In the genomic region with DNA sequence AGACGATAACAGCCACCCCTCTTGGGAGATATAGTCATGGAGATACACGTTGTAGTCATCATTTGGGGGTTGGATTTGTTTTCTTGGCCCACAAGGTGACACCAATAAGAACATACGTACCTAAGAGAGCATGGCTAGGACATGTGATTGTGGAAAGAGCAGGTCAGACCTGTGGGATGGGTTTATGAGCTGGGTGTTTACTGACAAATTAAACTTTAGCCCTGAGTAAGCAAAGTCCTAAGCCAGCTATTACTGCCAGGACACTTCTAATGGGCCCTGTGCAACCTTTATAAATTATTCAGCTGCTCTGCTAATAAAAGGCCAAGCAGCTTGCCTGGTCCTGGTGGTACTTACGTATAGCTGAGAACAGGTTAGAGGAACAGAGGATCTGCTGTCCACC, we compare ENCODE assay signal across 28 mouse cellular contexts.
A peak's percentile ranks its signal among the peaks of the same experiment; 100 is the strongest.
DNase-seq lines count a peak whose midpoint lies in the region; ATAC-seq and TF ChIP-seq lines count a peak whose summit lies in the region.
"Had no signal": no experiment of that assay in that cellular context is flagged by ENCODE, and none has a peak within 500 bp of the region (broad histone marks: within the 10 kb centered on the region; RNA-seq: fewer than 3 reads in every experiment).

No protein-coding gene starts in this region.

- no peak for ATAC-seq in kidney, embryonic 16.5 days (ENCODE audit: low FRiP score, low TSS enrichment)
- no peak for ATAC-seq in liver, embryonic 12.5 days
- ATAC-seq in intestine, embryonic 14.5 days (replicated peaks; ENCODE audit: low FRiP score, low TSS enrichment, low read depth): peak; percentile 62; the same call in 1 of the 2 replicates
- no peak for ATAC-seq in megakaryocyte, adult 5-6 weeks (ENCODE audit: poor library complexity, severe bottlenecking)
- ATAC-seq: activated CD4-positive, CD25-positive, alpha-beta regulatory T cell, adult 4 months; forebrain, embryonic 13.5 days; inflammation-experienced regulatory T-cells, adult 6 months; midbrain, embryonic 16.5 days had no signal

- no peak overlapping the region; the same call in 1 of the 2 replicates for H3K27ac ChIP-seq in kidney, embryonic 16.5 days (ENCODE audit: low read length)
- peak overlapping the region; percentile 67 for H3K27ac ChIP-seq in liver, adult 2 months (replicated peaks; ENCODE audit: insufficient read depth, low read depth, low read length)
- H3K27ac ChIP-seq in liver, embryonic 12.5 days: no peak overlapping the region
- no peak overlapping the region for H3K27ac ChIP-seq in intestine, embryonic 14.5 days (ENCODE audit: low read depth)
- H3K27ac ChIP-seq: embryonic facial prominence, embryonic 13.5 days; forebrain, embryonic 13.5 days; heart, embryonic 10.5 days; hindbrain, embryonic 14.5 days; limb, embryonic 13.5 days; macrophage; midbrain, embryonic 10.5 days had no signal

- H3K9me3 ChIP-seq in kidney, embryonic 16.5 days (ENCODE audit: low read length): no peaks in the 10 kb centered on the region
- no peaks in the 10 kb centered on the region for H3K9me3 ChIP-seq in liver, embryonic 12.5 days (replicated peaks)
- H3K9me3 ChIP-seq in intestine, embryonic 14.5 days (ENCODE audit: control insufficient read depth, low read length): no peaks in the 10 kb centered on the region
- H3K9me3 ChIP-seq: embryonic facial prominence, embryonic 13.5 days; forebrain, embryonic 13.5 days; heart, embryonic 10.5 days; limb, embryonic 13.5 days; midbrain, embryonic 10.5 days; neural tube, embryonic 13.5 days had no signal

- TF ChIP-seq CTCF in liver, adult 2 months (IDR thresholded peaks at IDR 0.05; ENCODE audit: low read depth, low read length): no peak

- no peak overlapping the region for H3K9ac ChIP-seq in kidney, embryonic 16.5 days (replicated peaks; ENCODE audit: low read length)
- peak overlapping the region; percentile 45; the same call in 1 of the 2 replicates for H3K9ac ChIP-seq in liver, adult 2 months (ENCODE audit: low read depth, low read length)
- H3K9ac ChIP-seq in liver, embryonic 12.5 days: no peak overlapping the region
- no peak overlapping the region for H3K9ac ChIP-seq in intestine, embryonic 14.5 days (ENCODE audit: low read length)
- H3K9ac ChIP-seq: embryonic facial prominence, embryonic 13.5 days; forebrain, embryonic 13.5 days; hindbrain, embryonic 14.5 days; limb, embryonic 13.5 days; lung, embryonic 14.5 days; neural tube, embryonic 13.5 days had no signal

- 61% methylated on average over 4 of the region's 4 CpGs for WGBS in kidney, embryonic 16.5 days
- WGBS in liver, adult 2 months: 31% methylated on average over 4 of the region's 4 CpGs
- WGBS in liver, embryonic 12.5 days (ENCODE audit: insufficient replicate concordance): 74% methylated on average over 4 of the region's 4 CpGs
- 75% methylated on average over 4 of the region's 4 CpGs for WGBS in intestine, embryonic 14.5 days
- 36% methylated on average over 4 of the region's 4 CpGs for WGBS in large intestine, adult 2 months

- no peak overlapping the region for H3K4me2 ChIP-seq in kidney, embryonic 16.5 days (replicated peaks; ENCODE audit: low read depth, low read length)
- no peak overlapping the region for H3K4me2 ChIP-seq in liver, embryonic 12.5 days
- no peak overlapping the region for H3K4me2 ChIP-seq in intestine, embryonic 14.5 days (ENCODE audit: low read length)
- H3K4me2 ChIP-seq: embryonic facial prominence, embryonic 13.5 days; forebrain, embryonic 13.5 days; hindbrain, embryonic 14.5 days; limb, embryonic 13.5 days; lung, embryonic 14.5 days; neural tube, embryonic 13.5 days had no signal

- TF ChIP-seq POLR2A in liver, adult 2 months (IDR thresholded peaks at IDR 0.05; ENCODE audit: extremely low read depth, insufficient read depth, low read length): no peak

- no peaks in the 10 kb centered on the region for H3K36me3 ChIP-seq in kidney, embryonic 16.5 days (ENCODE audit: insufficient read depth, low read length)
- H3K36me3 ChIP-seq in liver, adult 2 months (ENCODE audit: control insufficient read depth, insufficient read depth, low read length): peaks cover 4% of the 10 kb centered on the region; the same call in 1 of the 2 replicates
- peaks cover 6% of the 10 kb centered on the region; the same call in 1 of the 2 replicates for H3K36me3 ChIP-seq in liver, embryonic 12.5 days
- H3K36me3 ChIP-seq in intestine, embryonic 14.5 days (ENCODE audit: control insufficient read depth, insufficient read depth, low read length): peaks cover 6% of the 10 kb centered on the region
- H3K36me3 ChIP-seq: embryonic facial prominence, embryonic 13.5 days; limb, embryonic 13.5 days; midbrain, embryonic 10.5 days; neural tube, embryonic 13.5 days had no signal

- peak; percentile 53 for DNase-seq in kidney, adult 11 months
- DNase-seq in liver, adult 2 months (ENCODE audit: extremely low read depth, low read depth, low spot score): peak; percentile 98
- no peak for DNase-seq in intestine, embryonic 14.5 days (ENCODE audit: low spot score)
- peak; percentile 25 for DNase-seq in large intestine, adult 2 months (ENCODE audit: low read depth, low spot score)
- no peak for DNase-seq in cerebellum, adult 9-10 months
- DNase-seq: adrenal gland, adult 8-10 months; cerebellum, adult 11-12 months; cerebellum, postnatal 25 days; embryo, embryonic 11 days; gastrocnemius, postnatal 10 days; heart, postnatal 4 days; lung, embryonic 14.5 days had no signal

- H3K79me2 ChIP-seq in liver, adult 2 months (ENCODE audit: control insufficient read depth, insufficient read depth, low read length): no peaks in the 10 kb centered on the region

- no peaks in the 10 kb centered on the region for H3K27me3 ChIP-seq in kidney, embryonic 16.5 days (ENCODE audit: insufficient read depth, low read length)
- no peaks in the 10 kb centered on the region for H3K27me3 ChIP-seq in liver, adult 2 months (ENCODE audit: control insufficient read depth, insufficient read depth, low read length)
- H3K27me3 ChIP-seq in liver, embryonic 12.5 days (replicated peaks): no peaks in the 10 kb centered on the region
- H3K27me3 ChIP-seq in intestine, embryonic 14.5 days (replicated peaks; ENCODE audit: control insufficient read depth, insufficient read depth, low read length): no peaks in the 10 kb centered on the region
- H3K27me3 ChIP-seq: embryonic facial prominence, embryonic 13.5 days; forebrain, embryonic 13.5 days; limb, embryonic 13.5 days; neural tube, embryonic 13.5 days had no signal

- peaks cover 12% of the 10 kb centered on the region for H3K4me1 ChIP-seq in kidney, embryonic 16.5 days (ENCODE audit: insufficient read depth, low read length)
- peaks cover 13% of the 10 kb centered on the region for H3K4me1 ChIP-seq in liver, adult 2 months (ENCODE audit: control insufficient read depth, insufficient read depth, low read length)
- peaks cover 15% of the 10 kb centered on the region for H3K4me1 ChIP-seq in liver, embryonic 12.5 days
- peaks cover 12% of the 10 kb centered on the region; the same call in 1 of the 2 replicates for H3K4me1 ChIP-seq in intestine, embryonic 14.5 days (replicated peaks; ENCODE audit: control insufficient read depth, insufficient read depth, low read length)

- no peak overlapping the region for H3K4me3 ChIP-seq in kidney, embryonic 16.5 days (ENCODE audit: low read length)
- no peak overlapping the region for H3K4me3 ChIP-seq in liver, adult 2 months (ENCODE audit: insufficient read depth, low read depth, low read length)
- no peak overlapping the region for H3K4me3 ChIP-seq in liver, embryonic 12.5 days
- no peak overlapping the region for H3K4me3 ChIP-seq in intestine, embryonic 14.5 days (ENCODE audit: low read depth, low read length)
- H3K4me3 ChIP-seq: embryonic facial prominence, embryonic 13.5 days; erythroblast, embryonic 14.5 days; forebrain, embryonic 13.5 days; heart, embryonic 10.5 days; limb, embryonic 13.5 days; midbrain, embryonic 10.5 days; myocyte; neural tube, embryonic 13.5 days had no signal

Comparison
In these comparisons a context has a peak if more than half of its experiments do, and no peak if none do; other contexts are left out.
1. DNase-seq: peak in kidney, adult 11 months (single experiment), liver, adult 2 months (single experiment) and large intestine, adult 2 months (single experiment); none in intestine, embryonic 14.5 days (single experiment) and cerebellum, adult 9-10 months (single experiment).